Mouse (Mus musculus): ENCODE data around the gene Tarm1. TPM values are rescaled to one million over a fixed set of nuclear protein-coding genes. Genes with fewer than 3 reads are reported as not detected.

The Tarm1 gene
- polyA plus RNA-seq, 1 experiment from 2014 or later = not detected

GRCm38 (mm10) chr7:3437941-3438340, 64.5 kb downstream of the Tarm1 start:
- no peak overlapping the region for H3K9ac ChIP-seq (replicated peaks)
- no peaks in the 10 kb centered on the region for H3K9me3 ChIP-seq
- H3K27me3 ChIP-seq = 0 out of 2 replicates have a peak, but pooled peaks cover 3% of the 10 kb centered on the region
- no peaks in the 10 kb centered on the region for H3K4me1 ChIP-seq
- WGBS = 72% methylated on average over 5 of the region's 5 CpGs
- no peak overlapping the region for H3K4me3 ChIP-seq
- H3K36me3 ChIP-seq = no peaks in the 10 kb centered on the region
- H3K4me2 ChIP-seq (replicated peaks) = no peak overlapping the region
- no peak overlapping the region for H3K27ac ChIP-seq (replicated peaks)
- ATAC-seq (ENCODE audit: low FRiP score, low read depth) = no peak

Other genes starting within 250 kb of the Tarm1 start
- 30.2 and 31.7 TPM in 2 replicates for gene Myadm, start 213.5 kb downstream of the Tarm1 start, polyA plus RNA-seq (2016; fragmentation: Nextera tagmentation; extraction: Ambion mirVana)
- 0.48 and 2.4 TPM in 2 replicates for gene Prkcg, start 213.4 kb downstream of the Tarm1 start, polyA plus RNA-seq (2016; fragmentation: Nextera tagmentation; extraction: Ambion mirVana)
- 3.5 and 4.2 TPM in 2 replicates for gene Cacng7, start 169.7 kb downstream of the Tarm1 start, polyA plus RNA-seq (2016; fragmentation: Nextera tagmentation; extraction: Ambion mirVana)
- gene Cacng8, start 111.9 kb downstream of the Tarm1 start, polyA plus RNA-seq (2016; fragmentation: Nextera tagmentation; extraction: Ambion mirVana) = 7.4 and 7.9 TPM in 2 replicates
- gene Cacng6, start 78.4 kb downstream of the Tarm1 start, polyA plus RNA-seq (2016; fragmentation: Nextera tagmentation; extraction: Ambion mirVana) = 0.20 TPM in 1 of 2 replicates, not detected in the other
- 0.22 TPM in 1 of 2 replicates, not detected in the other for gene Oscar, start 113.5 kb upstream of the Tarm1 start, polyA plus RNA-seq (2016; fragmentation: Nextera tagmentation; extraction: Ambion mirVana)
- 341 and 342 TPM in 2 replicates for gene Ndufa3, start 114.7 kb upstream of the Tarm1 start, polyA plus RNA-seq (2016; fragmentation: Nextera tagmentation; extraction: Ambion mirVana)
- 29.9 and 37.1 TPM in 2 replicates for gene Tfpt, start 127.3 kb upstream of the Tarm1 start, polyA plus RNA-seq (2016; fragmentation: Nextera tagmentation; extraction: Ambion mirVana)
- gene Prpf31, start 127.4 kb upstream of the Tarm1 start, polyA plus RNA-seq (2016; fragmentation: Nextera tagmentation; extraction: Ambion mirVana) = 121 and 131 TPM in 2 replicates
- gene Cnot3, start 142.6 kb upstream of the Tarm1 start, polyA plus RNA-seq (2016; fragmentation: Nextera tagmentation; extraction: Ambion mirVana) = 59.5 and 67.5 TPM in 2 replicates
- 23.1 and 25.6 TPM in 2 replicates for gene Leng1, start 163.2 kb upstream of the Tarm1 start, polyA plus RNA-seq (2016; fragmentation: Nextera tagmentation; extraction: Ambion mirVana)
- gene Tmc4, start 174.9 kb upstream of the Tarm1 start, polyA plus RNA-seq (2016; fragmentation: Nextera tagmentation; extraction: Ambion mirVana) = 2.8 and 3.1 TPM in 2 replicates
- gene Tsen34, start 190.2 kb upstream of the Tarm1 start, polyA plus RNA-seq (2016; fragmentation: Nextera tagmentation; extraction: Ambion mirVana) = 202 and 212 TPM in 2 replicates
- 37.9 and 42.6 TPM in 2 replicates for gene Mboat7, start 190.9 kb upstream of the Tarm1 start, polyA plus RNA-seq (2016; fragmentation: Nextera tagmentation; extraction: Ambion mirVana)
- gene Rps9, start 201.4 kb upstream of the Tarm1 start, polyA plus RNA-seq (2016; fragmentation: Nextera tagmentation; extraction: Ambion mirVana) = 1,015 and 1,051 TPM in 2 replicates
- 0.15 and 0.22 TPM in 2 replicates for gene Pirb, start 217.8 kb upstream of the Tarm1 start, polyA plus RNA-seq (2016; fragmentation: Nextera tagmentation; extraction: Ambion mirVana)